Mouse (Mus musculus): ENCODE data around the gene Ccnk.

The Ccnk gene

GRCm38 (mm10) chr12:108187541-108188091, 8.2 kb downstream of the Ccnk start:
- DNase-seq (ENCODE audit: low read depth, low spot score) = no peak

- DNase-seq (ENCODE audit: low read depth, low spot score) = no peak
These were observed 14.5 kb downstream of the Ccnk start for GRCm38 (mm10) chr12:108193878-108194277.

GRCm38 (mm10) chr12:108195761-108196160, 16.4 kb downstream of the Ccnk start:
- no peak for DNase-seq (ENCODE audit: low read depth, low spot score)

GRCm38 (mm10) chr12:108198447-108198846, 19.1 kb downstream of the Ccnk start:
- DNase-seq (ENCODE audit: low read depth, low spot score) = no peak

GRCm38 (mm10) chr12:108200094-108200493, 20.7 kb downstream of the Ccnk start:
- no peak for DNase-seq (ENCODE audit: low read depth, low spot score)

- no peak for DNase-seq (ENCODE audit: low read depth, low spot score)
These were observed 24.5 kb downstream of the Ccnk start for GRCm38 (mm10) chr12:108203895-108204294.

- DNase-seq (ENCODE audit: low read depth, low spot score) = no peak
These were observed 25.6 kb downstream of the Ccnk start for GRCm38 (mm10) chr12:108204978-108205377.

GRCm38 (mm10) chr12:108206641-108207040, 27.3 kb downstream of the Ccnk start:
- peak; percentile 58 for DNase-seq (ENCODE audit: low read depth, low spot score)

- DNase-seq (ENCODE audit: low read depth, low spot score) = no peak
These were observed 28.8 kb downstream of the Ccnk start for GRCm38 (mm10) chr12:108208216-108208615.

- peak; percentile 51 for DNase-seq (ENCODE audit: low read depth, low spot score)
These were observed 29.5 kb downstream of the Ccnk start for GRCm38 (mm10) chr12:108208726-108209438.

GRCm38 (mm10) chr12:108210623-108211022, 31.2 kb downstream of the Ccnk start:
- DNase-seq (ENCODE audit: low read depth, low spot score) = no peak

GRCm38 (mm10) chr12:108212071-108212470, 32.7 kb downstream of the Ccnk start:
- no peak for DNase-seq (ENCODE audit: low read depth, low spot score)

GRCm38 (mm10) chr12:108212476-108212875, 33.1 kb downstream of the Ccnk start:
- no peak for DNase-seq (ENCODE audit: low read depth, low spot score)

- no peak for DNase-seq (ENCODE audit: low read depth, low spot score)
These were observed 34.0 kb downstream of the Ccnk start for GRCm38 (mm10) chr12:108213090-108214041.

- no peak for DNase-seq (ENCODE audit: low read depth, low spot score)
These were observed 35.7 kb downstream of the Ccnk start for GRCm38 (mm10) chr12:108215090-108215489.

GRCm38 (mm10) chr12:108216611-108217370, 37.4 kb downstream of the Ccnk start:
- DNase-seq (ENCODE audit: low read depth, low spot score) = no peak

- DNase-seq (ENCODE audit: low read depth, low spot score) = peak; percentile 50
These were observed 38.2 kb downstream of the Ccnk start for GRCm38 (mm10) chr12:108217572-108217971.

- DNase-seq (ENCODE audit: low read depth, low spot score) = no peak
These were observed 39.8 kb downstream of the Ccnk start for GRCm38 (mm10) chr12:108219163-108219562.

GRCm38 (mm10) chr12:108219825-108220616, 40.6 kb downstream of the Ccnk start:
- no peak for DNase-seq (ENCODE audit: low read depth, low spot score)

GRCm38 (mm10) chr12:108220621-108221020, 41.2 kb downstream of the Ccnk start:
- DNase-seq (ENCODE audit: low read depth, low spot score) = no peak

GRCm38 (mm10) chr12:108221206-108221605, 41.8 kb downstream of the Ccnk start:
- DNase-seq (ENCODE audit: low read depth, low spot score) = no peak

All from A20 (cell line).